Mouse (Mus musculus) stomach, postnatal 0 days (tissue): ENCODE data around the gene Car12.

Source experiments
- CTCF ChIP-seq: IDR thresholded peaks from 2 replicates; pipeline ENCODE4 v1.5.1; 2016; ENCODE audit warnings: antibody characterized with exemption, low read depth, mild to moderate bottlenecking, moderate library complexity
- EP300 ChIP-seq: optimal IDR thresholded peaks from 2 replicates; pipeline ENCODE3; 2016; ENCODE audit warnings: antibody characterized with exemption

DNA sequence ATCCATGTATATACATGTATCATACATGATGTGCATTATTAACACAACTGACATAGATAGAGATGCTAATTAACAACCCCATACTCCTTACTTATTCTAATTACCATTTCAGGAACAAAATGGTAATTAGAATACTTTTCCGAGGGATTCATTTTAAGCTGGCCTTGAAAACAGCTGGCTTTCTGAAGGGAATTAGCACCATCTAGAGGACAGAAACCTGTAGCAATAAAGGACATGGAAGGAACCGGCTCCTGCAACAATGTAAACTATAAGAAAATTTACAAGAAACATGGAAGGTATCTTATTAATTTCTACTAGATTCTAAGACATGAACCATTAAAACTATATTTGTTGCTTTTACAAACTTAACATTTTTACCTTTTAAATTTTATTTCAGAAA, 74.3 kb downstream of the Car12 start:
- no peak for TF ChIP-seq EP300
- peak; percentile 85 for TF ChIP-seq CTCF
